Mouse (Mus musculus) midbrain, postnatal 0 days (tissue): ENCODE measurements around the gene Sidt2. TPM values are rescaled to one million over a fixed set of nuclear protein-coding genes. Genes with fewer than 3 reads are reported as not detected.
A peak's percentile ranks its signal among the peaks of the same experiment; 100 is the strongest.

Source experiments
- ATAC-seq: fragments of 200-750 bp; cut with Nextera tagmentation; 2 replicates; pipeline ENCODE4 v1.8.0; 2017; ENCODE audit warnings: moderate number of reproducible peaks, mild to moderate bottlenecking, moderate TSS enrichment, moderate library complexity; ENCODE audit not compliant: low FRiP score
- DNase-seq: peaks from one replicate; pipeline ENCODE4 v3.0.0-alpha.2; 2015; ENCODE audit warnings: low spot score
- H3K27ac ChIP-seq: fragments of 300-500 bp; sonication (generic); 2 replicates; pipeline ENCODE4 v1.5.1; 2014; ENCODE audit warnings: low read depth, mild to moderate bottlenecking, low read length, mixed read lengths
- H3K27me3 ChIP-seq: fragments of 300-500 bp; sonication (generic); 2 replicates; pipeline ENCODE4 v1.6.1; 2014; ENCODE audit warnings: low read length, control low read depth, mixed read lengths; ENCODE audit not compliant: insufficient read depth
- H3K36me3 ChIP-seq: fragments of 300-500 bp; sonication (generic); 2 replicates; pipeline ENCODE4 v1.6.1; 2014; ENCODE audit warnings: low read length, control low read depth, mixed read lengths; ENCODE audit not compliant: insufficient read depth
- H3K4me1 ChIP-seq: fragments of 300-500 bp; sonication (generic); 2 replicates; pipeline ENCODE4 v1.6.1; 2014; ENCODE audit warnings: mild to moderate bottlenecking, control low read depth, antibody characterized with exemption, low read length, mixed read lengths; ENCODE audit not compliant: insufficient read depth
- H3K4me2 ChIP-seq: fragments of 300-500 bp; sonication (generic); 2 replicates; pipeline ENCODE4 v1.6.1; 2014; ENCODE audit warnings: low read depth, mild to moderate bottlenecking, low read length, mixed read lengths; ENCODE audit not compliant: poor library complexity, severe bottlenecking
- H3K4me3 ChIP-seq: fragments of 300-500 bp; sonication (generic); 2 replicates; pipeline ENCODE4 v1.5.1; 2014; ENCODE audit warnings: low read depth, mild to moderate bottlenecking, low read length, moderate library complexity
- H3K9ac ChIP-seq: fragments of 300-500 bp; sonication (generic); replicated peaks from 2 replicates; pipeline ENCODE4 v1.6.1; 2014; ENCODE audit warnings: mild to moderate bottlenecking, low read length, moderate library complexity, mixed read lengths; ENCODE audit not compliant: poor library complexity, severe bottlenecking
- H3K9me3 ChIP-seq: fragments of 300-500 bp; sonication (generic); 2 replicates; pipeline ENCODE4 v1.6.1; 2016; ENCODE audit warnings: low read length, control low read depth
- CTCF ChIP-seq: IDR thresholded peaks from 2 replicates; pipeline ENCODE4 v1.5.1; 2016; ENCODE audit warnings: antibody characterized with exemption, mild to moderate bottlenecking
- WGBS: fragments of 180-500 bp; shearing (Covaris S2); extraction: QIAGEN DNeasy Blood & Tissue Kit; methylation state at CpG from one replicate; pipeline ENCODE4 v1.1.7; 2014; 5-methylcytosine and 5-hydroxymethylcytosine counted together
- polyA plus RNA-seq: library from polyadenylated mRNA; unstranded; fragments of >200 nt; fragmentation: Nextera tagmentation; extraction: Ambion mirVana; gene quantifications from 2 replicates; pipeline ENCODE4 v1.2.1, GENCODE M21; 2015
- total RNA-seq: library from RNA; depleted of rRNA; stranded (reverse); fragments of >200 nt; gene quantifications from 2 replicates; pipeline ENCODE4 v1.2.3, GENCODE M21; 2014

Sidt2 gene
- total and polyA plus RNA-seq, 2 experiments from 2014 or later, result 50.8 to 115 TPM

DNA sequence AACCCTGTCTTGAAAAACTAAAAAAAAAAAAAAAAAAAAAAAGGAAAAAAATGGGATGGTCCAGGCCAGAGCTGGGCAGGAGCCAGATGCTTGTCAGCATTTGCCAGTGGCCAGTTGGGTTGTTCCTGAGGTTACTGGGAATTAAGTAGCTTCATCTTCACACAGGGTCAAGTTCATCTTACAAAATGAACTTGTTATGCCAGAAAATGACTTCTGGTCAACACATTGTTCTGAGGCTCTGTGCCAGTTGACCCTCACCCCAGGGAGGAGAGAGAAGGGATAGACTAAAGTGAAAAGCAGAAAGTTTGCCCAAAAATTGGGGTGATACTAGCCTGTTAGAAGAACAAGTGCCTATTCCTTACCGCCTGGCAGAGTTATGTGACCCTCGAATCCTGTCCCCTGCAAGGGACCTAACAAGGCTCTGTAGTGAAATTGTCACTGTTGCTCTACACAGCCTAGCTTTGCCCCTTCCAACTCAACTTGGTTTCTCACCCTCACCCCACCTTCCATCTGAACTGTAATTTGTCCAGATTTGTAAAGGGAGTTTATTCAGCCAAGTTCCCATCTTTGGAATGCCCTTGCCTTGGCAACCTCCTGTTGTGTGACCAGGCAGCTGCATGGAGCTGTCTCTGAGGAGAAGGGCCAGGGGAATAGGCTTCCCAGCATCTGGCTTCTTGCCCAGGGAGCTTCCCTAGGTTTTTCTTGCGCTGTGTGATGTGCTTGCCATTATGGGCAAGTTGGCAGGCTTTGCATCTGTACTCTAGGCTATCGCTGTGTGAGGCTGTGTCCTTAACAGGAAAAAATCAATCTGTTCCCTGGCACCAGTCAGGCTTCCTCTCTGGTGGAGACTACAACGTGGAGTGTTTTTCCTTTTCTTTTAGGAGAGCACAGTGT lies 37.8 kb downstream of the Sidt2 start:
- no peak overlapping the region for H3K4me2 ChIP-seq
- WGBS, result 71% methylated on average over 5 of the region's 5 CpGs
- no peak for TF ChIP-seq CTCF
- ATAC-seq (peak; percentile 74), DNase-seq (peak; percentile 95)
- H3K4me1 ChIP-seq, result no peaks in the 10 kb centered on the region
- H3K27ac ChIP-seq, result no peak overlapping the region; the same call in 1 of the 2 replicates
- no peak overlapping the region for H3K9ac ChIP-seq
- no peaks in the 10 kb centered on the region for H3K9me3 ChIP-seq
- H3K27me3 ChIP-seq, result no peaks in the 10 kb centered on the region
- no peak overlapping the region for H3K4me3 ChIP-seq
- peaks cover 83% of the 10 kb centered on the region for H3K36me3 ChIP-seq

DNA sequence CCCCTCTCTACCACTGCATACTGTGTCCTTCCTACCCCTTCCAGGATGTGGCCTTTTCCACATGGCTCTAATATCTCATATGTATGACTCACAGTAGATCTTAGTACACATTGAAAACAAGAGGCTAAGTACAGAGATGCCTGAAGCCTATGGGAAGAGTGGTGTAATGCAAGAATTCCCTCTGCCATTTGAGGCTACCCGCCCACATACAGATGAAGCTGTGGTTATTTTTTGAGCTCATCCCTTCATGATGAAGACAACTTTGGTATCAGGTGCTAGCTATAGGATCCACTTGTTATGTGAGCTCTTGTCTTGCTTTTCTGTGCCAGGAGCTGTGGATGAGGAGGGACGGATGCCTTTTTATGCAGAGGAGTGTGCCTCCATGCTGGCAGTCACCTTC lies 39.4 kb downstream of the Sidt2 start:
- TF ChIP-seq CTCF, result no peak
- DNase-seq (no peak), ATAC-seq (no peak)
- Histone ChIP-seq H3K9me3 (no peaks in the 10 kb centered on the region), H3K9ac (no peak overlapping the region), H3K4me2 (no peak overlapping the region), H3K4me3 (no peak overlapping the region), H3K27me3 (no peaks in the 10 kb centered on the region), H3K4me1 (no peaks in the 10 kb centered on the region), H3K36me3 (peaks cover 84% of the 10 kb centered on the region), H3K27ac (no peak overlapping the region)
- WGBS, result 96% methylated on average over 2 of the region's 2 CpGs

DNA sequence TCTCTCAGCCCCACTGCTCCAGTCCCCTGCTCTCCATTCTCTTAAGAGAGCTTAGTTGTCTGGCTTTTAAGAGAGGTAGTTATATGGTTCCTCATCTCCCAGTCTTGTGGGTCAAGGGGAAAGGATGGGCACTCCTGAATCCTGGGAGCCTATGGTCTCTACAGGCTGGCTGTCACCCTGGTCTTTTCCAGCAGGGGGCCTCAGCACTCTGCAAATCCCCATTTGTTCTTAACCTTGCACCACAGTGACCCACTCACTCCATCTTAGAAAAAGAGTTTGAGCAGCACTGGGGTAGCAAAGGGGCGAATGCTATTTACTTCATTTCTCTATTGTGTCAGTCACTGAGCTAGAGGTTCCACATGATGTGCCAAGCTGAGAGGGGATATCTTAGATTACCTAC lies 43.4 kb downstream of the Sidt2 start:
- DNase-seq (peak; percentile 50), ATAC-seq (no peak)
- TF ChIP-seq CTCF, result peak; percentile 69
- peaks cover 5% of the 10 kb centered on the region; the same call in 1 of the 2 replicates for H3K4me1 ChIP-seq
- H3K36me3 ChIP-seq, result peaks cover 69% of the 10 kb centered on the region
- 88% methylated on average over 1 of the region's 1 CpGs for WGBS
- H3K27me3 ChIP-seq, result no peaks in the 10 kb centered on the region
- no peak overlapping the region for H3K4me2 ChIP-seq
- H3K27ac ChIP-seq, result no peak overlapping the region
- H3K4me3 ChIP-seq, result no peak overlapping the region
- no peak overlapping the region for H3K9ac ChIP-seq
- H3K9me3 ChIP-seq, result no peaks in the 10 kb centered on the region

DNA sequence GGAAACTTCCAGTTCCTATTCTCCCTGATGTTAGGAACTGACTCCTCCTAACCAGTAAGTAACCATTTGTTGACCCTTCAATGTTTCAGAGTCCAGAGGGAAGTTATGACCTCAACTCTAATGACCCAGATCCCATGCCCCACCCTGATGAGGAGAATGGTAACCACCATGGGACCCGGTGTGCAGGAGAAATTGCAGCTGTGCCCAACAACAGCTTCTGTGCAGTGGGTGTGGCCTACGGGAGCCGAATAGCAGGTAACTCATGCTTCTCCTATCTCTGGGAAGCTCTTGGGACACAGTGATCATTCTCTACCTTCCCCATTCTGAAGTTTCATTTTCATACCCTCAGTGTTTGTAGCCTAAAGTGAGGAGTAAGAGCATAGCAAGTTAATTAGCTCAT lies 44.1 kb downstream of the Sidt2 start:
- DNase-seq (no peak), ATAC-seq (no peak)
- Histone ChIP-seq H3K4me2 (no peak overlapping the region), H3K4me1 (peaks cover 5% of the 10 kb centered on the region; the same call in 1 of the 2 replicates), H3K27ac (no peak overlapping the region), H3K27me3 (no peaks in the 10 kb centered on the region), H3K4me3 (no peak overlapping the region), H3K9ac (no peak overlapping the region), H3K36me3 (peaks cover 64% of the 10 kb centered on the region), H3K9me3 (no peaks in the 10 kb centered on the region)
- 95% methylated on average over 3 of the region's 3 CpGs for WGBS
- no peak for TF ChIP-seq CTCF

DNA sequence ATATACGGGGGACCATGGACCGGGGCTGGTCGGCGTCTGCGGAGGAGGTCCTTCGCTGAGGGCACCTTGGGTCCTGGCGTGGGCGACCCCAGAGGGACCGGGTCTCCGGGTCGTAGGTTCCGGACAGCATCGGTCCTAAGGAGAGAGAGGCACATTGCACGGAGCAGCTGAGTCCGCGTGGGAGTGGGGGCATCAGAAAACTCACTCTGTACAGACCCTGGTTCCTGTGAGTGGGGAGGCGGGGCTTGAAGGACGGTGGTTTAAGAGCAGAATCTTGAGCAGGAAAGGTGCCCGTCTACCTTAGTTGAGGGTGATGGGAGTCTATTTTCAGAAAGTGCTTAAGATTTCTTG lies 48.0 kb downstream of the Sidt2 start:
- peak overlapping the region; percentile 98 for H3K9ac ChIP-seq
- peaks cover 5% of the 10 kb centered on the region for H3K4me1 ChIP-seq
- no peaks in the 10 kb centered on the region for H3K27me3 ChIP-seq
- TF ChIP-seq CTCF, result no peak
- ATAC-seq, result no peak; the same call in 1 of the 2 replicates
- H3K9me3 ChIP-seq, result no peaks in the 10 kb centered on the region
- H3K4me3 ChIP-seq, result peak overlapping the region; percentile 83
- H3K36me3 ChIP-seq, result peaks cover 32% of the 10 kb centered on the region
- DNase-seq, result no peak
- WGBS, result under 1% methylated on average over 19 of the region's 19 CpGs
- H3K27ac ChIP-seq, result peak overlapping the region; percentile 95
- H3K4me2 ChIP-seq, result peak overlapping the region; percentile 79

DNA sequence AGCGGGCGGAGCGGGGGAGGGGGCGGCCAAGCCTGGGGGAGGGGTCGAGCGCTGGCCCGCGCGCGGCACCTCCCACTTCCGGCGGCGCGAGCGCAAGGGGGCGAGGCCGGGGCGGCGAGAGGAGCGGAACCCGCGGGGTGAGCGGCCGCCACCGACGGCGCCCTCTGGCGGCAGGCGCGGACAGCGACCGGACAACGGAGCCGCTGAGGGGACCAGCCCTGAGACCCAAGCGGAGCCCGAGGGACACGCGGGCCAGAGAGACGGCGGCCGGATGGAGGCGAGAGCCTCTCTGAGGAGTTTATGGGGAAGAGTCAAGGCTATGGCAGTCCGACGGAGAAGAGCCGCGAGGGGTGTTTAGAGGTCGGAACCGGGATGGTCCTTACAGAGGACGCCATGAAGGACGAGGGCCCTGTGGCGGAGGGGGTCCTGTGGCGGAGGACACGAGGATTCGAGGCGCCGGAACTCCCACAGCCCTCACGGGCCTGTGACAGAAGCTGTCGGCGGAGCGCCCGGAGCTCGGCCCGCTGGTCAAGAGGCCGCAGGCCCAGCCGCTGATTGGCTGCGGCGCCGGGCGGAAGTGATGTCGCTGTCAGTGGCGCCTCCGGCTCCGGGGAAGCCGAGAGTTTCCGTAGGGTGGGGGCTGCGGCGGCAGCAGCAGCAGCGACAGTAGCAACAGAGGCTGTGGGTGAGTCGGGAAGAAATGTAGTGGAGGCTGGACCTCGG lies 48.5 kb downstream of the Sidt2 start, which contains the start of the genes Pcsk7 and Rnf214:
Pcsk7 (plus strand) TSS at position 143 of the 723 bp plus-strand sequence.
Rnf214 (minus strand) TSS at position 557 of the 723 bp plus-strand sequence.
- peak within 1 kb of the TSS; percentile 83 for H3K4me3 ChIP-seq
- ATAC-seq (peak; percentile 92), DNase-seq (peak; percentile 93)
- H3K36me3 ChIP-seq, result peaks cover 27% of the 10 kb centered on the region
- H3K27ac ChIP-seq, result peak within 1 kb of the TSS; percentile 95
- peak within 1 kb of the TSS; percentile 98 for H3K9ac ChIP-seq
- peaks cover 5% of the 10 kb centered on the region for H3K4me1 ChIP-seq
- peak within 1 kb of the TSS; percentile 79 for H3K4me2 ChIP-seq
- under 1% methylated on average over 74 of the region's 80 CpGs for WGBS
- H3K9me3 ChIP-seq, result no peaks in the 10 kb centered on the region
- TF ChIP-seq CTCF, result peak; percentile 78
- H3K27me3 ChIP-seq, result no peaks in the 10 kb centered on the region
